Mouse (Mus musculus) neural tube, embryonic 11.5 days (tissue): ENCODE results near the gene Capn12. TPM values are rescaled to one million over a fixed set of nuclear protein-coding genes. Genes with fewer than 3 reads are reported as not detected.

Experiments used
- ATAC-seq: fragments of 200-750 bp; cut with Nextera tagmentation; 2 replicates; pipeline ENCODE4 v1.8.0; 2017; ENCODE audit warnings: moderate number of reproducible peaks, mild to moderate bottlenecking, moderate TSS enrichment, moderate library complexity; ENCODE audit not compliant: insufficient read depth, low FRiP score, low TSS enrichment
- DNase-seq: peaks from one replicate; pipeline ENCODE4 v3.0.0-alpha.2; 2015; ENCODE audit warnings: low spot score
- H3K27ac ChIP-seq: fragments of 300-500 bp; sonication (generic); 2 replicates; pipeline ENCODE4 v1.5.1; 2014; ENCODE audit warnings: low read depth, mild to moderate bottlenecking, low read length
- H3K27me3 ChIP-seq: fragments of 300-500 bp; sonication (generic); 2 replicates; pipeline ENCODE4 v1.6.1; 2014; ENCODE audit warnings: mild to moderate bottlenecking, low read length, mixed read lengths; ENCODE audit not compliant: control insufficient read depth, insufficient read depth
- H3K36me3 ChIP-seq: fragments of 300-500 bp; sonication (generic); 2 replicates; pipeline ENCODE4 v1.6.1; 2014; ENCODE audit warnings: mild to moderate bottlenecking, low read length, moderate library complexity, mixed read lengths; ENCODE audit not compliant: control insufficient read depth, insufficient read depth
- H3K4me1 ChIP-seq: fragments of 300-500 bp; sonication (generic); 2 replicates; pipeline ENCODE4 v1.6.1; 2014; ENCODE audit warnings: low read length, mixed read lengths; ENCODE audit not compliant: control insufficient read depth, insufficient read depth
- H3K4me2 ChIP-seq: fragments of 300-500 bp; sonication (generic); 2 replicates; pipeline ENCODE4 v1.6.1; 2014; ENCODE audit warnings: low read depth, mild to moderate bottlenecking, moderate library complexity
- H3K4me3 ChIP-seq: fragments of 300-500 bp; sonication (generic); 2 replicates; pipeline ENCODE4 v1.5.1; 2014; ENCODE audit warnings: low read depth, low read length
- H3K9ac ChIP-seq: fragments of 300-500 bp; sonication (generic); 2 replicates; pipeline ENCODE4 v1.6.1; 2014; ENCODE audit warnings: mild to moderate bottlenecking, low read length
- H3K9me3 ChIP-seq: fragments of 300-500 bp; sonication (generic); 2 replicates; pipeline ENCODE4 v1.6.1; 2016; ENCODE audit warnings: low read length; ENCODE audit not compliant: control insufficient read depth
- WGBS: fragments of 180-500 bp; shearing (Covaris S2); extraction: QIAGEN DNeasy Blood & Tissue Kit; methylation state at CpG from one replicate; pipeline ENCODE4 v1.1.7; 2014; 5-methylcytosine and 5-hydroxymethylcytosine counted together
- polyA plus RNA-seq: library from polyadenylated mRNA; unstranded; fragments of >200 nt; fragmentation: Nextera tagmentation; extraction: Ambion mirVana; gene quantifications from 2 replicates; pipeline ENCODE4 v1.2.1, GENCODE M21; 2014

Capn12 gene
- polyA plus RNA-seq, 1 experiment from 2014 or later = 0.21 TPM

DNA sequence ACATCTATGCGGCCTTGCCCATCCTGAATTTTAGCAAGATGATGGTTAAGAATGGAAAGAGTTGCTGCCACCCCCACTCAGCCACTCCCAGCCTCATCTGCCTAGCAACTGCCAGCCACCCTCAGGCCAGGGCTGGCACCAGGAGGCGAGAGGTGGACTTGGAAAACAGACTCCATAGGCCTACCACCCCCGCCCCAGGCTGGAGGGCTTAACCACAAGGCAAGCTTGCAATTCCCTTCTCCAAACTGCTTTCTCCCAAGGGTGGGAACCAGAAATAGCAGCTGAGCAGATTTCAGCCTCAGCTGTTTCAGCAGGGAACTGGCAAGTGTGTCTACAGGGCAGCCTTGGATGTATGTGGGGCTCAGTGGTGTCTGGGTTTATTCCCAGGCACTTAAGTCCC is 21.6 kb downstream of the Capn12 start:
- no peaks in the 10 kb centered on the region for H3K27me3 ChIP-seq
- H3K9ac ChIP-seq = no peak overlapping the region
- peaks cover 51% of the 10 kb centered on the region for H3K36me3 ChIP-seq
- H3K27ac ChIP-seq = no peak overlapping the region
- ATAC-seq (no peak), DNase-seq (no peak)
- H3K4me1 ChIP-seq = no peaks in the 10 kb centered on the region
- WGBS = 95% methylated on average over 3 of the region's 3 CpGs
- no peak overlapping the region for H3K4me2 ChIP-seq
- H3K4me3 ChIP-seq = no peak overlapping the region
- H3K9me3 ChIP-seq = no peaks in the 10 kb centered on the region

DNA sequence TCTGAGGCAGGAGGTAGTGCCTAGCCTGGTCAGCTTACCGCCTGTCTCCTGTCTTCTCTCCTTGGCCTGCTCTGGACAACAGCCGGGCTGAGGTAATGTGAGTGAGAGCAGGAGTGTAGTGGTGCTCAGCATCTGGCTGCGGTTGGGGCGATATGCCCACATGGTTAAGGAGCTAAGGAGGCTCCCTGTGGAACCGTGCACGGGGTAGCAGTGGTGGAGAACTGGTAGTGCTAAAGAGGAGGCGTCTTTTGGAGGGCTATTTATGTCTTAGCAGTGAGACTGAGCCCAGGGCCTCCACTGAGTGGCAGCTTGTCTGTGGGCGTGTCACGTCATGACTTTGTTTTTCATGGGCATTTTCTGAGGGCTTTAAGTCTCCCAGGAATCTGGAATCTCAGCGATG is 22.6 kb downstream of the Capn12 start:
- Histone ChIP-seq H3K4me2 (no peak overlapping the region), H3K9me3 (no peaks in the 10 kb centered on the region), H3K27ac (no peak overlapping the region), H3K27me3 (no peaks in the 10 kb centered on the region), H3K36me3 (peaks cover 50% of the 10 kb centered on the region), H3K9ac (no peak overlapping the region), H3K4me1 (no peaks in the 10 kb centered on the region), H3K4me3 (no peak overlapping the region)
- no peak for DNase-seq
- no peak for ATAC-seq
- 96% methylated on average over 10 of the region's 10 CpGs for WGBS

DNA sequence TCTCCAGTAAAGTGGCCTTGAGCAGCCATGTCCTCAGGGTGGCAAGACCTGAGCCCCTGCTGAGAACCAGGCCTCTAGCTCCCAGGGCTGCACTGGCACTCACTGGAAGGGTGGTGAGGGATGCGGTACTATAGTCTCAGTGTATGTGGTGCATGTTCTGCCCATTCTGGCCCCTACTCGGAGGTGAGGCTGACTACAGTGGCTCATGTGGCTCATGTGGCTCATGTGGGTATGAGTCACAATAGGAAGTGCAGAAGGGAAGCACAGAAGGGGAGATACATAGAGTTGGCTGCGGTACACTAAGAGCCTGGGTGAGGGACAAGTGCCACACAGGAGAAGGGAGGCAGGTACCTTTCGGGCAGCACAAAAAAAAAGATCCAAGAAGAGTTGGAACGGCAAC is 26.0 kb downstream of the Capn12 start:
- Histone ChIP-seq H3K27ac (no peak overlapping the region), H3K36me3 (peaks cover 57% of the 10 kb centered on the region), H3K4me1 (no peaks in the 10 kb centered on the region), H3K9ac (no peak overlapping the region), H3K4me3 (no peak overlapping the region), H3K27me3 (no peaks in the 10 kb centered on the region), H3K4me2 (no peak overlapping the region), H3K9me3 (no peaks in the 10 kb centered on the region)
- WGBS = 94% methylated on average over 5 of the region's 5 CpGs
- ATAC-seq = no peak
- DNase-seq = no peak

GRCm38 (mm10) chr7:28911632-28912031 is 30.4 kb downstream of the Capn12 start:
- Histone ChIP-seq H3K9me3 (no peaks in the 10 kb centered on the region), H3K9ac (no peak overlapping the region), H3K27me3 (no peaks in the 10 kb centered on the region), H3K27ac (no peak overlapping the region), H3K4me1 (no peaks in the 10 kb centered on the region), H3K36me3 (peaks cover 43% of the 10 kb centered on the region), H3K4me2 (no peak overlapping the region), H3K4me3 (no peak overlapping the region)
- WGBS = 77% methylated on average over 4 of the region's 4 CpGs
- no peak for DNase-seq
- ATAC-seq = no peak

DNA sequence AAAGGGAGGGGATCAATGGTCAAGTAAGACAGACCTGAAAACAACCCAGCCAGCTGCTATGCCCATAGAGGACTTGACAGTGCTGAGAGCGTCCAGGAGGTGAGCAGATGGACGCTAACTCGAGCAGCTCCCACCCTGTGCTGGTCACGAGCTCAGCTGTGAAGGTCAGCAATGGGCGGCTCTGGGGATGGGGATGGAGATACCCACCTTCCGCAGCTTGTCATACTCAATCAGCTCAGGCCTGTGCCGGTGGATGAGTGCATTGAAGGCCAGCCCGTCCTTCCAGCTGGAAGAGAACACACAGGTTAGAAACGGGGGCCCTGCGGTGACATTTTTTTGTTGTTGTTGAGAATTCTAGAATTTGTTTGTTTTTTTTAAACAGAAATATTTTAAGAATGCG is 31.9 kb downstream of the Capn12 start:
- H3K36me3 ChIP-seq = peaks cover 34% of the 10 kb centered on the region
- no peaks in the 10 kb centered on the region for H3K9me3 ChIP-seq
- 85% methylated on average over 11 of the region's 11 CpGs for whole genome bisulfite sequencing
- DNase-seq (no peak), ATAC-seq (no peak)
- no peak overlapping the region for H3K4me2 ChIP-seq
- H3K9ac ChIP-seq = no peak overlapping the region
- H3K4me1 ChIP-seq = no peaks in the 10 kb centered on the region
- H3K27me3 ChIP-seq = no peaks in the 10 kb centered on the region
- no peak overlapping the region for H3K27ac ChIP-seq
- no peak overlapping the region for H3K4me3 ChIP-seq

DNA sequence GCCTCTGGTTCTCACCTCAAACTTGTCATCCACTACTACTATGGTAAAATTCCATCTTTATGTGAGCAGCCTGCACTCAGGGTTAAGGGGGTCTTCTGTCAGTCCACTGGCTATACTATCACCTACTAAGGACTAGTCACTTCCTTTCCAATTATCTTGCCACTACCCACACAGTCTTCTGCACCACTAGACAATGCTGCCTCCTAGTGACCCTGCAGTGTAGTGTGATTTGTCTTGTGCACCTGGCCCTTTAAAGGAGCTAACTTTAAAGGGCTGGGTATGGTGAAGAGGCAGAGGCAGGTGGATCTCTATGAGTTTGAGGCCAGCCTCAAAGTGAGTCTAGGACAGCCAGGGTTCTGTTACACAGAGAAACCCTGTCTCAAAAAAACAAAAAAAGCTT is 35.3 kb downstream of the Capn12 start:
- H3K36me3 ChIP-seq = peaks cover 20% of the 10 kb centered on the region
- H3K9ac ChIP-seq = no peak overlapping the region
- H3K4me2 ChIP-seq = no peak overlapping the region
- no peaks in the 10 kb centered on the region for H3K27me3 ChIP-seq
- no peaks in the 10 kb centered on the region for H3K4me1 ChIP-seq
- no peak overlapping the region for H3K4me3 ChIP-seq
- H3K27ac ChIP-seq = no peak overlapping the region
- H3K9me3 ChIP-seq = no peaks in the 10 kb centered on the region
- no peak for DNase-seq
- ATAC-seq = no peak

- Histone ChIP-seq H3K4me3 (no peak overlapping the region), H3K4me2 (no peak overlapping the region), H3K27me3 (no peaks in the 10 kb centered on the region), H3K9me3 (no peaks in the 10 kb centered on the region), H3K4me1 (no peaks in the 10 kb centered on the region), H3K9ac (no peak overlapping the region), H3K36me3 (peaks cover 12% of the 10 kb centered on the region), H3K27ac (no peak overlapping the region)
- ATAC-seq = no peak
- DNase-seq = no peak
- 81% methylated on average over 10 of the region's 10 CpGs for WGBS
Measured at GRCm38 (mm10) chr7:28917503-28918426, 36.5 kb downstream of the Capn12 start.

GRCm38 (mm10) chr7:28918540-28918939 is 37.3 kb downstream of the Capn12 start:
- Histone ChIP-seq H3K36me3 (peaks cover 10% of the 10 kb centered on the region), H3K4me2 (no peak overlapping the region), H3K9ac (no peak overlapping the region), H3K9me3 (no peaks in the 10 kb centered on the region), H3K4me1 (peaks cover 6% of the 10 kb centered on the region), H3K27ac (no peak overlapping the region), H3K27me3 (no peaks in the 10 kb centered on the region), H3K4me3 (no peak overlapping the region)
- ATAC-seq (no peak), DNase-seq (no peak)
- WGBS = 76% methylated on average over 8 of the region's 8 CpGs

DNA sequence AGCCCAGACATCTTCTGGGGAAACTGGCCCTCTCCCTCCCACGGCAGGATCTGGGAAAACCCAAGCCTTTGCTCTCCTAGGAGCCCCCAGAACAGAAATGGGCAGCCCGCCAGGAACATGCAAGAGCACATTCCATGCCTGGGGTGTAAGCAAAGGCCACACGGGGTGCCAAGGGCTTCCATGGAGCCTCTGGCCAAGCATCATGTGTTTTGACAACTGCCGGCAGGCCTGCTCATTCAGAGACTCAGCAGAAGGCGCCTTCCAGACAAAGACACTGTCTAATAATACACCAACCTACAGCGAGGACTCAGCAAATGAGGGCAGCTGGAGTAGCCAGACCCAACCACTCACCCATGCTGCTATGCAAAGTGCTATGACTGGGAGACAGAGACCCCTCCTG is 38.6 kb downstream of the Capn12 start:
- Histone ChIP-seq H3K9me3 (no peaks in the 10 kb centered on the region), H3K27me3 (no peaks in the 10 kb centered on the region), H3K4me3 (no peak overlapping the region), H3K27ac (no peak overlapping the region), H3K4me1 (peaks cover 19% of the 10 kb centered on the region), H3K4me2 (no peak overlapping the region), H3K36me3 (peaks cover 8% of the 10 kb centered on the region), H3K9ac (no peak overlapping the region)
- ATAC-seq (no peak), DNase-seq (peak; percentile 54)
- WGBS = 63% methylated on average over 6 of the region's 6 CpGs
